Mouse (Mus musculus): ENCODE data around the gene Rps12-ps3.

Gene Rps12-ps3

DNA sequence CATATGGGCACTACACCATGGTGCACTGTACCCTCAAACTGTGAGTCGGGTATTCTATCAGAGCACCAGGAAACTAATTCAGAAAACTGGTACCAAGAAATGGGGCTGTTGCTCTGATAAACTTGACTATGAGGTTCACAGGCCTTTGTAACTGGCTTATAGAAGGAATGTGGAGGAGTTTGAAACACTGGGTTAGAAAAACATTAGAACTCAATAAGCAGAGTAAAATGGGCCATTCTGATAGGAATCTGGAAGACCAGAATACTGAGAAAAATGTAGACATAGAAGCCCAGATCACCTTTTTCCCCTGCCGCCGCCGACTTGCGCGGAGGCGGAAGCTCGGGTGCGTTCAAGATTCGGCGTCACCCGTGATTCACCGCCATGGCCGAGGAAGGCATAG is at the start of gene Rps12-ps3:
Gene Rps12-ps3, plus strand, starts transcription at position 301 of the 400 bp plus-strand sequence.
- Histone ChIP-seq H3K4me1 (replicated peaks; ENCODE audit: low read depth, low read length) (no peaks in the 10 kb centered on the region), H3K4me3 (replicated peaks; ENCODE audit: low read length) (no peak within 1 kb of the TSS), H3K27me3 (ENCODE audit: insufficient read depth, low read length) (no peaks in the 10 kb centered on the region), H3K9me3 (ENCODE audit: low read length) (no peaks in the 10 kb centered on the region), H3K36me3 (ENCODE audit: insufficient read depth, low read length) (peaks cover 19% of the 10 kb centered on the region; the same call in 1 of the 2 replicates)
- TF ChIP-seq POU5F1 (IDR thresholded peaks at IDR 0.05; ENCODE audit: borderline replicate concordance, low read length) (no peak), CTCF (conservative IDR thresholded peaks at IDR 0.05; ENCODE audit: low read length) (no peak), NANOG (IDR thresholded peaks at IDR 0.05; ENCODE audit: borderline replicate concordance, low read length) (no peak)

DNA sequence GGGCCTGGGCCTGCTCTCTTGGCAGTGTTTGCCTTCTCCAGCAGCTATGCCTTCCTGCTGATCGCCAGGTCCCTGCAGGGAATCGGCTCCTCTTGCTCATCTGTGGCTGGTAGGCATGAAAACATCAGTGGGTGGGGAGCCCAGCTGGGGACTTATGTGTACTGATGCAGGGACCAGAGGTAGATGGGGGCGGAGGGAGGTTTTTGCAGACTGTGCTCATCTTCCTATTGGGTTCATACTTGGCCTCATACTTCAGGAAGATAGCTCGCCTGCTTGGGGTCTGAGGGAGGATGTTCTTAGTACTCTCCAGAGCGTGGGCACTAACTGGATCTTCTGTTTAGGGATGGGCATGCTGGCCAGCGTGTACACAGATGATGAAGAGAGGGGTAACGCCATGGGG is 48.9 kb upstream of the Rps12-ps3 start:
- Histone ChIP-seq H3K36me3 (ENCODE audit: insufficient read depth, low read length) (no peaks in the 10 kb centered on the region), H3K9me3 (ENCODE audit: low read length) (peaks cover 8% of the 10 kb centered on the region; the same call in 1 of the 2 replicates), H3K27me3 (ENCODE audit: insufficient read depth, low read length) (no peaks in the 10 kb centered on the region), H3K4me1 (replicated peaks; ENCODE audit: low read depth, low read length) (no peaks in the 10 kb centered on the region), H3K4me3 (replicated peaks; ENCODE audit: low read length) (no peak overlapping the region)
- TF ChIP-seq POU5F1 (IDR thresholded peaks at IDR 0.05; ENCODE audit: borderline replicate concordance, low read length) (no peak), CTCF (conservative IDR thresholded peaks at IDR 0.05; ENCODE audit: low read length) (no peak), NANOG (IDR thresholded peaks at IDR 0.05; ENCODE audit: borderline replicate concordance, low read length) (no peak)

DNA sequence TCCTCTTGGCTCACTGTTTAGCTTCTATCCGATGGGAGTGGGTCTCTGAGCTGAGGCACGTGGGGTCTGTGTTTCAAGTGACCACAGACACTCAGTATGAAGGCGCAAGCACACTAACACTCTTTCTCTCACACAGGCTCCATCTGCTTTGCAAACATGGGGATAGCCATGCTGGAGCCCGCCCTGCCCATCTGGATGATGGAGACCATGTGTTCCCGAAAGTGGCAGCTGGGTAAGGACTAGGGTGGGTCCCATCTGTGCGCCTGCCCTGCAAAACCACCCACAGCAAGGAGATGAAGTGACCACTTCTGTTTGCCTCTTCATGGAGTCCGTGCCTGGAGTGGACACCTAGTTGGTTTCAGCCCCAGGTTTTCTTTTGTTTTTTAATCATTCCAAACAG is 45.7 kb upstream of the Rps12-ps3 start:
- Histone ChIP-seq H3K4me1 (replicated peaks; ENCODE audit: low read depth, low read length) (no peaks in the 10 kb centered on the region), H3K4me3 (replicated peaks; ENCODE audit: low read length) (no peak overlapping the region), H3K9me3 (ENCODE audit: low read length) (peaks cover 15% of the 10 kb centered on the region), H3K27me3 (ENCODE audit: insufficient read depth, low read length) (no peaks in the 10 kb centered on the region), H3K36me3 (ENCODE audit: insufficient read depth, low read length) (no peaks in the 10 kb centered on the region)
- no peak for TF ChIP-seq POU5F1 (IDR thresholded peaks at IDR 0.05; ENCODE audit: borderline replicate concordance, low read length)
- TF ChIP-seq NANOG (IDR thresholded peaks at IDR 0.05; ENCODE audit: borderline replicate concordance, low read length), result no peak
- no peak for TF ChIP-seq CTCF (conservative IDR thresholded peaks at IDR 0.05; ENCODE audit: low read length)

DNA sequence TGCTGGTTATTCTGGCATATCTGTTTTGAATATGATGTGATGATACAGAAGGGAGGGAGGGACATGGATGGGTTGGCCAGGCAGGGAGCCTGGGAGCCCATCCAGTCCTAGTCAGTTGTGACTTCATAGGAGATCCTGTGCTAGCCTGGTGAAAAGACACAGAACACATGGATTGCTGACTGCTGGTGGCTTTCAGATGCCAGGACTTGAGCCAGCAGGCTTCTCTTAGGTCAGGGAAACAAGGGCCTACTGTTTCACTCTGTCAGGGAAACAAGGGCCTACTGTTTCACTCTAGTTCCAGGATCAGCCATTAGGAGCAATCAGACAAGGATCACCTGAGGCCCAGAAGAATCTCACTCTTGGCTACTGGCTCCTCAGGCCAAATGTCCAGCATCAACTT is 41.2 kb upstream of the Rps12-ps3 start:
- no peaks in the 10 kb centered on the region for H3K4me1 ChIP-seq (replicated peaks; ENCODE audit: low read depth, low read length)
- peaks cover 7% of the 10 kb centered on the region for H3K9me3 ChIP-seq (ENCODE audit: low read length)
- no peaks in the 10 kb centered on the region for H3K36me3 ChIP-seq (ENCODE audit: insufficient read depth, low read length)
- TF ChIP-seq NANOG (IDR thresholded peaks at IDR 0.05; ENCODE audit: borderline replicate concordance, low read length) (no peak), POU5F1 (IDR thresholded peaks at IDR 0.05; ENCODE audit: borderline replicate concordance, low read length) (no peak), CTCF (conservative IDR thresholded peaks at IDR 0.05; ENCODE audit: low read length) (no peak)
- no peak overlapping the region for H3K4me3 ChIP-seq (replicated peaks; ENCODE audit: low read length)
- no peaks in the 10 kb centered on the region for H3K27me3 ChIP-seq (ENCODE audit: insufficient read depth, low read length)

DNA sequence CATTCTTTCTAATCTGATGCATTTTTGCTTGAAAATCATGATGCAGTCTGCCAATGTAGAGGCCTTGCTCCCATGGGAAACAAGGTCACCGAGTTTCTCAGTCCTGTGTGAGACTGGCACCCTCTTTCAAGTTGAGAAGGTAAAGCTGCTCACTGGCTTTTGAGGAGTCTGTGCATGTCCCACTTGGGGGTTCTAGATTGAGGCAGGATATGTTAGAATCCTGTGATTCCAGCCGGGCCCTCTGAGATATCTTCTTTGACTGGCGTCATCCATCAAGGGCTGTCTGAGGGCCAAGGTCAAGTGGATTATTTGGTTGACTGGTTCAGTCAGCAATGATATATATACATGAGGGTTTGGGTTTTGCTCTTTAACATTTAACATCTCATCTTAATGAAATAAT is 40.1 kb upstream of the Rps12-ps3 start:
- H3K4me3 ChIP-seq (replicated peaks; ENCODE audit: low read length), result no peak overlapping the region
- H3K27me3 ChIP-seq (ENCODE audit: insufficient read depth, low read length), result no peaks in the 10 kb centered on the region
- H3K36me3 ChIP-seq (ENCODE audit: insufficient read depth, low read length), result no peaks in the 10 kb centered on the region
- H3K4me1 ChIP-seq (replicated peaks; ENCODE audit: low read depth, low read length), result no peaks in the 10 kb centered on the region
- TF ChIP-seq POU5F1 (IDR thresholded peaks at IDR 0.05; ENCODE audit: borderline replicate concordance, low read length), result no peak
- no peak for TF ChIP-seq CTCF (conservative IDR thresholded peaks at IDR 0.05; ENCODE audit: low read length)
- TF ChIP-seq NANOG (IDR thresholded peaks at IDR 0.05; ENCODE audit: borderline replicate concordance, low read length), result no peak
- peaks cover 7% of the 10 kb centered on the region for H3K9me3 ChIP-seq (ENCODE audit: low read length)

DNA sequence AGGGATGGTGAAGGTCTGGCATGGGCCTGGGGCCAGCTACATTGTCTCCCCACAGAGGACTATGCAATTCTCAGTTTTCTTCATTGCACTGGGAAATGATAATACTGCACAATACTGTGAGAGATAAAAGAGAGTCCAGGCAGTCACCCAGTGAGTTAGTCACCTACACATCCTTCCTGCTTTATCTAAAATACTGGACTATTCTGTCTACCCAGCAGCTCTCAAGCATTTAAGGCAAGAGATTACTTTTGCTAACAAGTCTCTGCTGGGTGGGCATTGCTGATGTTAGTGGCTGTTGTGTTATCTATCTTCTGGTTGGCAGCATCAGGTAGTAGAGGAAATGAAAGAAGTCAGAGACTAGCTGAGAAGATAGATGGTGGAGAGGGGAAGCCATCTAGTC is 33.0 kb upstream of the Rps12-ps3 start:
- H3K36me3 ChIP-seq (ENCODE audit: insufficient read depth, low read length), result no peaks in the 10 kb centered on the region
- TF ChIP-seq NANOG (IDR thresholded peaks at IDR 0.05; ENCODE audit: borderline replicate concordance, low read length) (no peak), CTCF (conservative IDR thresholded peaks at IDR 0.05; ENCODE audit: low read length) (no peak)

DNA sequence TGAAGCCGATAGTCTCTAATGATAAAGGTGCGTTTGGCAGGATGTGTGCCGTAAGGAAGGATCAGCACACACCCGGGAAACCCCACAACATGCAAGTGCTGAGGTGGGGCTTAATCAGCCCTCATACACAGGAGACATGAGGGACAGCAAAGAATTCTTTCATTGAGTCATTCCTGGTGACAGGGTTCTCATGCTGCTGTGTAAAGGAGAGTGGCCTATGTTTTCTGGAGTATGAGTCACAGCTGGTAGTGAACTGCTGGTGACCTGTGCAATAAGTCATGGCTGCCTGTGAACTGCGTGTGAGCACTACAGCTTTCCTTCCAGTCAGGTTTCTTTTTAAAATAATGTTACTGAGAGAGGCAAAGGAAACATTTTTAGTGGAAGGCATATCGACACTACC is 32.3 kb upstream of the Rps12-ps3 start:
- no peaks in the 10 kb centered on the region for H3K4me1 ChIP-seq (replicated peaks; ENCODE audit: low read depth, low read length)
- no peaks in the 10 kb centered on the region for H3K9me3 ChIP-seq (ENCODE audit: low read length)
- no peak overlapping the region for H3K4me3 ChIP-seq (replicated peaks; ENCODE audit: low read length)
- TF ChIP-seq NANOG (IDR thresholded peaks at IDR 0.05; ENCODE audit: borderline replicate concordance, low read length) (no peak), CTCF (conservative IDR thresholded peaks at IDR 0.05; ENCODE audit: low read length) (no peak), POU5F1 (IDR thresholded peaks at IDR 0.05; ENCODE audit: borderline replicate concordance, low read length) (no peak)
- no peaks in the 10 kb centered on the region for H3K27me3 ChIP-seq (ENCODE audit: insufficient read depth, low read length)
- no peaks in the 10 kb centered on the region for H3K36me3 ChIP-seq (ENCODE audit: insufficient read depth, low read length)

More for the DNA sequence above, 33.0 kb upstream of the Rps12-ps3 start:
- Histone ChIP-seq H3K27me3 (ENCODE audit: insufficient read depth, low read length) (no peaks in the 10 kb centered on the region), H3K4me3 (replicated peaks; ENCODE audit: low read length) (no peak overlapping the region), H3K4me1 (replicated peaks; ENCODE audit: low read depth, low read length) (no peaks in the 10 kb centered on the region), H3K9me3 (ENCODE audit: low read length) (no peaks in the 10 kb centered on the region)

DNA sequence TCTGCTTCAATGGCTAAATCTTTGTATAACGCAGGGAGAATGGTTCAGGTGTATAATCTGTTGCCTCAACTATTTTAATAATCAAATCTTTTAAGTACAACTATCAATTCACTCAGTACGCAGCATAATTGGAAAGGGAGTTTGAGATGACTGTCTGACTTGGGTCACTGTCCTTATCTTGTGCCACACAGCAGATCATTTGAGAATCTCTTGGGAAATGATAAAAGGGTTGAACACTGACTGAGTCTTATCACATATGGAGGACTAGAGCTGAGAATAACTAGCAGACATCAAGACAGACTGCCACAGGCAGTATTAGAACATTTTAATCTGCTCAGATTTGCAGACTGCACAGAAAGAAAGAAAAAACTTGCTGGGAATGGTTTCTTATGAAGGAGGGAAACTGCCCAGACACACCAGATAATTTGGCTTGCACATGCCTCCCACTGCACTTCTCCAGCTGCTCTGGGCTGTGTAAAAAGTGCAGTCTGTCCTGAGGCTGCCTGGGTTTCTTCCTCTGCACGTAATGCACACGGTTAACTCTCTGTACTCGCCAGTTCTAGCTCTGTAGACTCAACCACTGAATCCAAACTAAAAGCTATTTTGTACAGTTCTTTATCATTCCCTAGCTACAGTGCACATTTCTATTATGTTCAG is 29.8 kb upstream of the Rps12-ps3 start:
- Histone ChIP-seq H3K4me3 (replicated peaks; ENCODE audit: low read length) (no peak overlapping the region), H3K9me3 (ENCODE audit: low read length) (no peaks in the 10 kb centered on the region), H3K27me3 (ENCODE audit: insufficient read depth, low read length) (no peaks in the 10 kb centered on the region), H3K36me3 (ENCODE audit: insufficient read depth, low read length) (0 out of 2 replicates have a peak, but pooled peaks cover 3% of the 10 kb centered on the region), H3K4me1 (replicated peaks; ENCODE audit: low read depth, low read length) (no peaks in the 10 kb centered on the region)
- TF ChIP-seq POU5F1 (IDR thresholded peaks at IDR 0.05; ENCODE audit: borderline replicate concordance, low read length), result no peak
- TF ChIP-seq NANOG (IDR thresholded peaks at IDR 0.05; ENCODE audit: borderline replicate concordance, low read length), result no peak
- no peak for TF ChIP-seq CTCF (conservative IDR thresholded peaks at IDR 0.05; ENCODE audit: low read length)

- TF ChIP-seq POU5F1 (IDR thresholded peaks at IDR 0.05; ENCODE audit: borderline replicate concordance, low read length) (no peak), NANOG (IDR thresholded peaks at IDR 0.05; ENCODE audit: borderline replicate concordance, low read length) (no peak), CTCF (conservative IDR thresholded peaks at IDR 0.05; ENCODE audit: low read length) (no peak)
- H3K36me3 ChIP-seq (ENCODE audit: insufficient read depth, low read length), result peaks cover 23% of the 10 kb centered on the region
- no peaks in the 10 kb centered on the region for H3K27me3 ChIP-seq (ENCODE audit: insufficient read depth, low read length)
- no peak overlapping the region for H3K4me3 ChIP-seq (replicated peaks; ENCODE audit: low read length)
- H3K9me3 ChIP-seq (ENCODE audit: low read length), result no peaks in the 10 kb centered on the region
- no peaks in the 10 kb centered on the region for H3K4me1 ChIP-seq (replicated peaks; ENCODE audit: low read depth, low read length)
Measured at GRCm38 (mm10) chr19:59315308-59315707, 6.8 kb upstream of the Rps12-ps3 start.

All from E14TG2a.4 (cell line).